Mouse (Mus musculus) kidney, postnatal 0 days (tissue): ENCODE data around the gene Pradc1. TPM values are rescaled to one million over a fixed set of nuclear protein-coding genes. Genes with fewer than 3 reads are reported as not detected.
A peak's percentile ranks its signal among the peaks of the same experiment; 100 is the strongest.

Experiments used
- ATAC-seq: fragments of 200-750 bp; cut with Nextera tagmentation; replicated peaks from 2 replicates; pipeline ENCODE4 v1.8.0; 2017; ENCODE audit warnings: low read depth, moderate number of reproducible peaks, moderate TSS enrichment, moderate library complexity; ENCODE audit not compliant: low FRiP score
- DNase-seq: peaks from one replicate; pipeline ENCODE4 v3.0.0-alpha.2; 2016; ENCODE audit warnings: low spot score
- H3K27ac ChIP-seq: fragments of 300-500 bp; sonication (generic); 2 replicates; pipeline ENCODE4 v1.5.1; 2014; ENCODE audit warnings: mild to moderate bottlenecking
- H3K27me3 ChIP-seq: fragments of 300-500 bp; sonication (generic); 2 replicates; pipeline ENCODE4 v1.6.1; 2014; ENCODE audit warnings: low read length, mixed read lengths; ENCODE audit not compliant: insufficient read depth
- H3K36me3 ChIP-seq: fragments of 300-500 bp; sonication (generic); 2 replicates; pipeline ENCODE4 v1.6.1; 2014; ENCODE audit warnings: low read length, mixed read lengths; ENCODE audit not compliant: insufficient read depth
- H3K4me1 ChIP-seq: fragments of 300-500 bp; sonication (generic); replicated peaks from 2 replicates; pipeline ENCODE4 v1.6.1; 2014; ENCODE audit warnings: antibody characterized with exemption, low read length, mixed read lengths; ENCODE audit not compliant: insufficient read depth
- H3K4me2 ChIP-seq: fragments of 300-500 bp; sonication (generic); 2 replicates; pipeline ENCODE4 v1.6.1; 2014; ENCODE audit warnings: mild to moderate bottlenecking, low read length, moderate library complexity, mixed read lengths
- H3K4me3 ChIP-seq: fragments of 300-500 bp; sonication (generic); replicated peaks from 2 replicates; pipeline ENCODE4 v1.5.1; 2014; ENCODE audit warnings: low read depth, low read length
- H3K9ac ChIP-seq: fragments of 300-500 bp; sonication (generic); 2 replicates; pipeline ENCODE4 v1.6.1; 2014; ENCODE audit warnings: low read depth, low read length
- H3K9me3 ChIP-seq: fragments of 300-500 bp; sonication (generic); replicated peaks from 2 replicates; pipeline ENCODE4 v1.6.1; 2016; ENCODE audit warnings: low read length, inconsistent platforms, mixed read lengths
- CTCF ChIP-seq: IDR thresholded peaks from 2 replicates; pipeline ENCODE4 v1.5.1; 2016; ENCODE audit warnings: antibody characterized with exemption, low read depth, mild to moderate bottlenecking, moderate library complexity
- WGBS: fragments of 180-500 bp; shearing (Covaris S2); extraction: QIAGEN DNeasy Blood & Tissue Kit; methylation state at CpG from one replicate; pipeline ENCODE4 v1.1.7; 2014; 5-methylcytosine and 5-hydroxymethylcytosine counted together
- polyA plus RNA-seq: library from polyadenylated mRNA; unstranded; fragments of >200 nt; fragmentation: Nextera tagmentation; extraction: Ambion mirVana; gene quantifications from 2 replicates; pipeline ENCODE4 v1.2.1, GENCODE M21; 2015

Pradc1 gene
- 37.3 and 40.2 TPM in 2 replicates for polyA plus RNA-seq

DNA sequence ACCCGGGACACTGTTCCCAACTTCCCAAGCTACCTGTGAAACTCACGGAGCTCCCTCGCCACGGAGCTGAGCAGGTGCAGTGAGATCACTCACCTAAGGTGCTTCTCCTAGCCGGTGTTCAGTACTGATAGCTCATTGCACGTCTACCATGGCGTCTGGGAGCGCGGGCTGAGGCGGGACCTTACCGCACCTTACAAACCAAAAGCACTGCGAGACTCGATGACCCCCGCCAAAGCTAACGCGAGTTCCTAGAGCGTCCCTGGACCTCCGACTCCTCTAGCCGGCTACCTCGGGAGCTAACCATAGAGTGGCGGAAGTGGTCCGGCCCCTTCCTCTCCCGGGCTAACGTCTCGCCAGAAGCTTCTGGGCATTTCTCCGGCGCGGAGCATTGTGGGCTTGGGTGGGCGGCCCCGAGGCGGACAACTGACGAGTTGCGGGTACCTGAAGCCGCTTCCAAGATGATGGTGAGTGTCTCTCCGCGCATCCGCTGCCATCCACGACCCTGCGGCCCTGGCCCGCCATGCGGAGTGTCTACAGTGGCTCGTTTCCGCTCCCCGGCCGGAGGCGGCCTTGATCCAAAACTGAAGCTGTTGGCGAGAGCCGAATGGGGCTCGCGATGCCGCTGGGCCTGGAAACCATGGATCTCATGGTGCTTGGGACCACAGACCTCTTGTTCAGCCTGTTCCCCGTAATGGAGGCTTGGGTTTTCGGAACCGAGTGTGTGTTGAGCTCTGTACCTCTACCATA is at the start of gene Pradc1:
Gene Pradc1 (minus strand): TSS at position 307 of the 747 bp plus-strand sequence.
- Histone ChIP-seq H3K4me3 (peak within 1 kb of the TSS; percentile 80), H3K36me3 (0 out of 2 replicates have a peak, but pooled peaks cover 2% of the 10 kb centered on the region), H3K4me1 (peaks cover 10% of the 10 kb centered on the region), H3K27me3 (no peaks in the 10 kb centered on the region), H3K4me2 (peak within 1 kb of the TSS; percentile 97), H3K9ac (peak within 1 kb of the TSS; percentile 85), H3K27ac (peak within 1 kb of the TSS; percentile 87), H3K9me3 (no peaks in the 10 kb centered on the region)
- DNase-seq (peak; percentile 99), ATAC-seq (peak; percentile 91)
- no peak for TF ChIP-seq CTCF
- WGBS: under 1% methylated on average over 54 of the region's 54 CpGs

DNA sequence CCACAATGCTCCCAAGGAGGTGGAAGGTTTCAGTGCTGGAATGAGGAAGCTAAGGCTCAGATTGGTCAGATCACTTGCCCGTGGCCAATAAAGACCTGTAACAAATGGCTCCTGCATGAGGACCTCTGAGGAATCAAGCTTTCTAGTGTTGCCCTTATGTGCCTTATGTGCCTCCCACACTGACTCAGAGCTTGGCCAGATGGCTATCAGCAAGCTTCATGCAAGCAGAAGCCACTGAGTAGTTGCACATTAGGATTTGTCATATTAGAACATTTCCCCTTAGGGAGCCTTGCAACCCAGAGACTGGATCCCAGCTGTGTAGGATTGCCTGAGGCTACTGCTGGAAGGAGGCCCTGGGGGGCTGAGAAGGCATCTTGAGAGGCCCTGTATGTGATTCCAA is 48.6 kb upstream of the Pradc1 start:
- no peak overlapping the region for H3K9ac ChIP-seq

GRCm38 (mm10) chr6:85498147-85498546 is 46.4 kb upstream of the Pradc1 start:
- H3K4me2 ChIP-seq: no peak overlapping the region
- 0 out of 2 replicates have a peak, but pooled peaks cover 10% of the 10 kb centered on the region for H3K4me1 ChIP-seq
- TF ChIP-seq CTCF: no peak
- H3K9me3 ChIP-seq: no peaks in the 10 kb centered on the region
- H3K9ac ChIP-seq: no peak overlapping the region
- no peaks in the 10 kb centered on the region for H3K27me3 ChIP-seq
- WGBS: 61% methylated on average over 9 of the region's 9 CpGs
- no peak for ATAC-seq
- H3K36me3 ChIP-seq: no peaks in the 10 kb centered on the region
- no peak for DNase-seq
- no peak overlapping the region for H3K27ac ChIP-seq
- no peak overlapping the region for H3K4me3 ChIP-seq

More for the DNA sequence above, 48.6 kb upstream of the Pradc1 start:
- no peak for TF ChIP-seq CTCF
- no peak overlapping the region for H3K27ac ChIP-seq
- H3K36me3 ChIP-seq: no peaks in the 10 kb centered on the region
- H3K4me3 ChIP-seq: no peak overlapping the region
- H3K4me1 ChIP-seq: 0 out of 2 replicates have a peak, but pooled peaks cover 10% of the 10 kb centered on the region
- ATAC-seq (no peak), DNase-seq (no peak)
- no peaks in the 10 kb centered on the region for H3K27me3 ChIP-seq
- WGBS: 46% methylated on average over 1 of the region's 1 CpGs
- H3K4me2 ChIP-seq: no peak overlapping the region
- H3K9me3 ChIP-seq: no peaks in the 10 kb centered on the region

GRCm38 (mm10) chr6:85496976-85497375 is 45.2 kb upstream of the Pradc1 start:
- H3K9me3 ChIP-seq: no peaks in the 10 kb centered on the region
- no peak overlapping the region for H3K27ac ChIP-seq
- no peak overlapping the region for H3K4me3 ChIP-seq
- no peak overlapping the region for H3K4me2 ChIP-seq
- no peaks in the 10 kb centered on the region for H3K36me3 ChIP-seq
- H3K4me1 ChIP-seq: no peaks in the 10 kb centered on the region
- no peaks in the 10 kb centered on the region for H3K27me3 ChIP-seq
- no peak for DNase-seq
- no peak for ATAC-seq
- no peak for TF ChIP-seq CTCF
- no peak overlapping the region for H3K9ac ChIP-seq

DNA sequence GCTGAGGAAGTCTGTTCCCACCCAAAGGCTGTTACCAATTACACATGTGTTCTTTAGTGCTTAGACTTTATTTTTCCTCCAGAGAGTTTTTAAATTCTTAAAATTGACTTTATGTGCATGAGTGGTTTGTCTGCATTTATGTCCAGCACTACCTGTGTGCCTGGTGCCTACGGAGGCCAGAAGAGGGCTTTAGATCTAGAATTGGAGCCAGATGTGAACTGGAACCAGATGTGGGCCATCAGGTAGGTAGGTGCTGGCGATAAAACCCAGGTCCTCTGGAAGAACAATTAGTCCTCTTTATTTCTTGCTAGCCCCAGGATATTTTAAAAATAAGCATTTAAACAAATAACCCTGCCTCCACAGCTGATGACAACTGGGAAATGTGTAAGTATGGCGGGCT is 39.8 kb upstream of the Pradc1 start:
- DNase-seq (no peak), ATAC-seq (no peak)
- no peak overlapping the region for H3K4me3 ChIP-seq
- no peak for TF ChIP-seq CTCF
- no peaks in the 10 kb centered on the region for H3K36me3 ChIP-seq
- no peak overlapping the region for H3K27ac ChIP-seq
- H3K4me2 ChIP-seq: no peak overlapping the region
- H3K4me1 ChIP-seq: no peaks in the 10 kb centered on the region
- WGBS: 91% methylated on average over 3 of the region's 3 CpGs
- no peaks in the 10 kb centered on the region for H3K27me3 ChIP-seq
- no peaks in the 10 kb centered on the region for H3K9me3 ChIP-seq
- no peak overlapping the region for H3K9ac ChIP-seq

GRCm38 (mm10) chr6:85490252-85490651 is 38.5 kb upstream of the Pradc1 start:
- Histone ChIP-seq H3K9me3 (no peaks in the 10 kb centered on the region), H3K4me3 (no peak overlapping the region), H3K4me1 (no peaks in the 10 kb centered on the region), H3K27ac (no peak overlapping the region), H3K36me3 (no peaks in the 10 kb centered on the region), H3K9ac (no peak overlapping the region), H3K4me2 (no peak overlapping the region), H3K27me3 (peaks cover 12% of the 10 kb centered on the region)
- no peak for TF ChIP-seq CTCF
- DNase-seq (no peak), ATAC-seq (no peak)
- 80% methylated on average over 4 of the region's 4 CpGs for WGBS

GRCm38 (mm10) chr6:85489717-85490116 is 37.9 kb upstream of the Pradc1 start:
- Histone ChIP-seq H3K36me3 (no peaks in the 10 kb centered on the region), H3K27ac (no peak overlapping the region), H3K27me3 (peaks cover 18% of the 10 kb centered on the region), H3K4me3 (no peak overlapping the region), H3K4me2 (no peak overlapping the region), H3K4me1 (no peaks in the 10 kb centered on the region), H3K9me3 (no peaks in the 10 kb centered on the region), H3K9ac (no peak overlapping the region)
- 79% methylated on average over 3 of the region's 3 CpGs for WGBS
- DNase-seq (no peak), ATAC-seq (no peak)
- no peak for TF ChIP-seq CTCF
